Mouse (Mus musculus) myocyte (in vitro differentiated cells): Measurements from ENCODE around the gene Fam19a5.

ENCODE experiments used
- E2F4 ChIP-seq: IDR thresholded peaks from one replicate; pipeline ENCODE4 v1.6.1; 2011; ENCODE audit warnings: mild to moderate bottlenecking, control low read depth, moderate library complexity; ENCODE audit not compliant: insufficient read depth
- MAX ChIP-seq: IDR thresholded peaks from one replicate; pipeline ENCODE4 v1.6.1; 2011; ENCODE audit warnings: low read depth, mild to moderate bottlenecking, control low read depth
- POLR2A ChIP-seq: IDR thresholded peaks from one replicate; pipeline ENCODE4 v1.6.1; 2011; ENCODE audit warnings: low read depth, mild to moderate bottlenecking, control low read depth, moderate library complexity; ENCODE audit not compliant: insufficient read length
- TCF12 ChIP-seq: IDR thresholded peaks from one replicate; pipeline ENCODE4 v1.6.1; 2011; ENCODE audit warnings: mild to moderate bottlenecking, control low read depth; ENCODE audit not compliant: poor library complexity, insufficient read depth, severe bottlenecking

- TF ChIP-seq E2F4 = no peak
- TF ChIP-seq MAX = no peak
- no peak for TF ChIP-seq TCF12
- TF ChIP-seq POLR2A = no peak
Observed at GRCm38 (mm10) chr15:87715037-87715676, 171.1 kb downstream of the Fam19a5 start.
